ENCODE assay signal across 19 mouse cellular contexts in genomic region chr11:8440221-8440620, GRCm38 (mm10).
"Had no signal": no experiment of that assay in that cellular context is flagged by ENCODE, and none has a peak within 500 bp of the region (broad histone marks: within the 10 kb centered on the region; RNA-seq: fewer than 3 reads in every experiment).

No protein-coding gene starts in this region.

- H3K9ac ChIP-seq: limb, embryonic 12.5 days; liver, embryonic 12.5 days; liver, embryonic 15.5 days; lung, embryonic 15.5 days had no signal

- H3K4me2 ChIP-seq: limb, embryonic 12.5 days; liver, embryonic 12.5 days; liver, embryonic 15.5 days; lung, embryonic 15.5 days; midbrain, embryonic 11.5 days had no signal

- ATAC-seq: liver, embryonic 12.5 days had no signal

- H3K27ac ChIP-seq: left cerebral cortex, adult 2 months; limb, embryonic 12.5 days; liver, embryonic 12.5 days; liver, embryonic 15.5 days; lung, embryonic 15.5 days had no signal

- H3K9me3 ChIP-seq: limb, embryonic 12.5 days; liver, embryonic 12.5 days; liver, embryonic 15.5 days; lung, embryonic 15.5 days; megakaryocyte, embryonic 14.5 days had no signal

- H3K4me3 ChIP-seq: left cerebral cortex, adult 2 months; limb, embryonic 12.5 days; liver, embryonic 12.5 days; liver, embryonic 15.5 days; lung, embryonic 15.5 days; megakaryocyte, embryonic 14.5 days had no signal

- DNase-seq: kidney, adult 18-20 months; kidney, adult 9 months; kidney, postnatal 14 days; kidney, postnatal 4 days; layer of hippocampus, postnatal 36 days; liver; lung, adult 18-20 months; lung, postnatal 10 days; lung, postnatal 36 days; midbrain, embryonic 14.5 days; thymus, adult 18-20 months; thymus, postnatal 4 days had no signal

- H3K4me1 ChIP-seq: limb, embryonic 12.5 days; liver, embryonic 12.5 days; liver, embryonic 15.5 days had no signal

- H3K27me3 ChIP-seq: limb, embryonic 12.5 days; liver, embryonic 12.5 days; liver, embryonic 15.5 days; lung, embryonic 15.5 days; megakaryocyte, embryonic 14.5 days had no signal
